Mouse (Mus musculus): ENCODE measurements around the gene Eif3d.

Gene Eif3d

DNA sequence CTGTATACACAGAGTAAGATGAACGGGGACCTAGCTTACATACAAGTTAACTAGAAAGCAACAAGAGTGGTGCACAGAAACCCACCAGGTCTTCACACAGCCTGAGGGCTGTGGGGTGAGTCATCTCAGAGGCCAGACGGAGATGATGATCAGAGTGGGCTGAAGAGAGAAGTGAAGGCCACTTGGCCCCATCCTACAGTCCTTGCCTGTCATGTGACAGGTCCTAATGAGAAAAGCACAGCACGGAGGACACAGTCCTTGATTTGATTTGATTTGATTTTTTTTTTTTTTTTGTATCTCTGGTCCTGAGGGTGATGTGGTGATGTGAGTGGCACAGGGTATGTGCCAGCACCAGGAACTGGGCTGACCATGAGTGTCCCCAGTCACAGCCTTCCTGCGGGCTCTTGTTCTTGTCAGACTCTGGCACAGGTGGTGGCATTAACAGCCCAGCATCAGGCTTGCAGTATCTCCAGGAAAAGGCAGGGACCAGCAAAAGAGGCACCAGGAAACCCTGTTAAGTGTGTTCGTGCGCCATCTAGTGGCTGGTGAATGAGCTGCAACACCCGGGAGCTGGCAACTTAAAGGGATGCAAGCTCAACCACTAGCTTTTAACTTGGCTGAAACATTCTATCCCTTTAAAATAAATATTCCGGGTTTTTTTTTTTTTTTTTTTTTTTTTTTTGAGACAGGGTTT is 53.6 kb downstream of the Eif3d start:
- DNase-seq: peak; percentile 86

DNA sequence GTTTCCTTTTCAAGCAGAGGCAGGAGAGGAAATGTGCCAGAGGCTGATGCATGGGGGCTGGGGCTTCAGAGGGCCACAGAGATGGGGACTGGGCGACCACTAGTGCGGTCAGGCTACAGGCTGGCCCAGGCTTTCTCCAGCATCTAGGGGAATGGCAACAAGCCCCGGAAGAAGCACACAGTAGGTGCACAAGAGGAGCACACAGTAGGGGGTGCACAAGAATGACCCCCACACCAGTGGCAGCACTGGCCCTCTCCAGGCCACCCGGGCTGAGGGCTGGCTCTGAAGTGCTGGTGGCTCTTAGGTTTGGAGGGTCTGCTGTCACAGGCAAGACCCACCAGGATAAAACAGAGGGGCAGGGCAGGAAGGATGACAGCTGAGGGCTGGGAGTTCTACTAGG is 55.3 kb downstream of the Eif3d start:
- DNase-seq: no peak

DNA sequence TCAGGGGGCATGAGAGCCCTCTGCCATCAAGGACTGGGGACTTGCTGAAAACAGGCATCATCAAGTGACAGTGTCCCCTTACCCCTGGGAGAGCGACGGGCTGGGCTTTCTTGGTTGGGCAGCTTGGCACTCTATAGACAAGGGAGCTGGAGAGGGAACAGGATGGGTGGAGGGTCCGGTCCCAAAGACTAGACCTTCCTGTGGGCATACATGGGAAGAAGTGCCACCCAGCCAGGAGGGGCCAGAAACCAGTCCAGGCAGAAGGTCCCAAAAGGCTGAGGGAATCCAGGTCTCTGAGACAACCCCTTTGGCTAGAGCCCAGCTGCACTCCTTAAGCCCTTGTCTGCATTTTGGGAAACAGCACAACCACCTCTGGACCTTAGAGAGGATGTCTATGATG is 56.1 kb downstream of the Eif3d start:
- DNase-seq: no peak

DNA sequence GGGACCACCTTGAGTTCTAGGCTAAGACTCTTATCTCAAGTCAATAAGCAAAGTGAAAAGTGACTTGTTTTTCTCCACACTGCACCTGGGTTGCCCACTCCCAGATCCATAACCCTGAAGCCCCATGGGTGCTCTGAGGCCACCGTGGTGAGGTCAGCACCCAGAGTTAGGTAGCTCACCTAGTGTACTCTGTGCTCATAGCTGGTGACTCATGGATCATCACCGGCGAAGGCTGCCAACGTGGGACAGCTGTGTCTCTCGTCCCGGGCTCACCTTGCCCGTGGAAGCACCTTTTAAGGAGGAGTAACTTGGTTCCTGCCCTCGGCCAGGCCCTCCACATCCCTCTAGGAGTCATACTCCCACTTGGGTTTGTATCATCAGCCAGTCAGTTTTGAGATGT is 57.6 kb downstream of the Eif3d start:
- no peak for DNase-seq

DNA sequence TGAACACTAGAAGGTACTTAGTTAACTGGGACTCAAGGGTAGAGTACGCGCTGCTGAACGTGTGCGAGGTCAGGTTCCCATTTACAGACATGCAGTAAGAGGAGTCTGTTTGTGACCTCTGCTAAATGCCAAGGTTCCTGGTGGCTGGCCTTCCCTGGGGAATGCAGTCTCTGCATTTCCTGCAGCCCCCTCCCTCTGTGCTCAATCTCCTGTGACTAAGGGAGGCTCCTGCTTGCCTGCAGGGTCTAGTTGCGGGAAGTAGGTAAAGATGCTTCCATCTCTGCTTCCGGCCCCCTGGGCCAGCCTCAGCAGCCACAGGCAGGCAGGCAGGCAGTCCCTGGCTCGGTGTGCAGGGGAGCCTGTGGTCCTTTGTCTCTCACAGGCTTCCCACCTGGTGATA is 58.0 kb downstream of the Eif3d start:
- no peak for DNase-seq

DNA sequence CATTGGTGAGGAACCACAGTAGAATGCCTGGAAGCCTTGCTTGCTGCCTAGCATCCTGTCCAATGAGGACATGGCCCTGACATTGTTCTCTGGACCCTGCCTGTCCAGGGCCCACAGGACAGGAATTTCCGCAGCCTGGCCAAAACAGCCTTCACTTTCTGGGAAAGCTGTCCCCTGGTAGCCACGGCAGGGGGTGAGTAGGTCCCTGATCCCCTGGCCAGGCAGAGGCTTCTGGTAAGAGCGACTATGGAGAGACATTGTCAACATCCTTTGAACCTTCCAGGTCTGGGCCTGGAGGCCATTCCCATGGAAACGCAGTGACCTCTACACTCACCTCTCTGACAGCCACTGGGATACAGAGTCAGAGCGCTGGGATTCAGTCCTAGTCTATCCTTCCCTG is 58.6 kb downstream of the Eif3d start:
- no peak for DNase-seq

DNA sequence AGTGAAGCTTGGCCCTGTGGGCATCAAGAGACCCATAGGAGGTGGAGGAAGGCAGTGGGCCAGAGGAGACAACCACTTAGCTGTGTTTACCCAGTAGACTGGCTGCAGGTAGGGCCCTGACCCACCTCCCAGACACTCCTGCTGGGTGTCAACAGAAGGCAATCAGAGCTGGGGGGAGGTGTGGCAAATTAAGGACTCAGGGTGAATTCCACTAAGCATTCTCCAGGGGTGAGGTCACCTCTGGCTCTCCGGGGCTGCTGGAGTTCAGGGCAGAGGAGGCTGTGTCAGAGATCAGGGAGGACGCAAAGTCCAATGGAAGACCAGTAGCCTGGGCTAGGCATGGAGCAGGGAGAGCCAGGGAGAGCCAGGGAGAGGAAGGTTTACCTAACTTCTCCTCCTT is 59.5 kb downstream of the Eif3d start:
- no peak for DNase-seq
